Mouse (Mus musculus): ENCODE measurements around the gene Astn1. TPM values are rescaled to one million over a fixed set of nuclear protein-coding genes. Genes with fewer than 3 reads are reported as not detected.

Gene Astn1
- polyA plus RNA-seq, 1 experiment from 2014 or later: 4.2 TPM

- Histone ChIP-seq H3K27me3 (no peaks in the 10 kb centered on the region), H3K27ac (no peak overlapping the region), H3K4me1 (replicated peaks) (peaks cover 2% of the 10 kb centered on the region; the same call in 1 of the 2 replicates), H3K36me3 (no peaks in the 10 kb centered on the region), H3K4me2 (no peak overlapping the region), H3K4me3 (replicated peaks) (no peak overlapping the region), H3K9me3 (no peaks in the 10 kb centered on the region), H3K9ac (replicated peaks) (no peak overlapping the region)
- 68% methylated on average over 8 of the region's 8 CpGs for WGBS
- no peak for ATAC-seq (ENCODE audit: insufficient number of reproducible peaks, insufficient read depth, low FRiP score, low TSS enrichment, low read depth)
These were observed 59.4 kb downstream of the Astn1 start for GRCm38 (mm10) chr1:158421451-158421850.

DNA sequence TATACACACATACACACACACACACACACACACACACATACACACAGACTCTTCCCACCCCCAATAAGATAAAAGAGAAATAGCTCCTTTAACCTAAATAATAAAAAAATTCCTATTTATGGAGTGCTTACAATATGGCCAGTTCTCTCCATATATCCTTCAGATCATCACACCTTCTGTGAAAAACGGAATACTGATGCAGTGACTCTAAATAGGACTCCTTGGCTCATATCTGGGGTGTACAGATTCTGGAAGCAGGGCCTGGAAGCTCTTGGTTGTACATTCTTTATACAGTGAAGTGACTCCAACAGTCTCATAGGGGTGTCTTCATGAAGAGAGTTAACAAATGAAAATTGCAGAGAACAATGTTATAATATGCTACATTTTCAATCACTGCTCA is 60.7 kb downstream of the Astn1 start:
- H3K36me3 ChIP-seq: no peaks in the 10 kb centered on the region
- H3K27me3 ChIP-seq: no peaks in the 10 kb centered on the region
- H3K27ac ChIP-seq: no peak overlapping the region
- peaks cover 2% of the 10 kb centered on the region; the same call in 1 of the 2 replicates for H3K4me1 ChIP-seq (replicated peaks)
- ATAC-seq (ENCODE audit: insufficient number of reproducible peaks, insufficient read depth, low FRiP score, low TSS enrichment, low read depth): no peak
- 74% methylated on average over 1 of the region's 1 CpGs for WGBS
- no peak overlapping the region for H3K4me3 ChIP-seq (replicated peaks)
- no peaks in the 10 kb centered on the region for H3K9me3 ChIP-seq
- no peak overlapping the region for H3K4me2 ChIP-seq
- H3K9ac ChIP-seq (replicated peaks): no peak overlapping the region

- Histone ChIP-seq H3K4me3 (replicated peaks) (no peak overlapping the region), H3K9ac (replicated peaks) (no peak overlapping the region), H3K9me3 (no peaks in the 10 kb centered on the region), H3K4me2 (no peak overlapping the region), H3K4me1 (replicated peaks) (peaks cover 18% of the 10 kb centered on the region; the same call in 1 of the 2 replicates), H3K27ac (no peak overlapping the region), H3K36me3 (no peaks in the 10 kb centered on the region), H3K27me3 (peaks cover 60% of the 10 kb centered on the region)
- ATAC-seq (ENCODE audit: insufficient number of reproducible peaks, insufficient read depth, low FRiP score, low TSS enrichment, low read depth): no peak
- WGBS: 87% methylated on average over 1 of the region's 1 CpGs
These were observed 84.0 kb downstream of the Astn1 start for GRCm38 (mm10) chr1:158446071-158446470.

DNA sequence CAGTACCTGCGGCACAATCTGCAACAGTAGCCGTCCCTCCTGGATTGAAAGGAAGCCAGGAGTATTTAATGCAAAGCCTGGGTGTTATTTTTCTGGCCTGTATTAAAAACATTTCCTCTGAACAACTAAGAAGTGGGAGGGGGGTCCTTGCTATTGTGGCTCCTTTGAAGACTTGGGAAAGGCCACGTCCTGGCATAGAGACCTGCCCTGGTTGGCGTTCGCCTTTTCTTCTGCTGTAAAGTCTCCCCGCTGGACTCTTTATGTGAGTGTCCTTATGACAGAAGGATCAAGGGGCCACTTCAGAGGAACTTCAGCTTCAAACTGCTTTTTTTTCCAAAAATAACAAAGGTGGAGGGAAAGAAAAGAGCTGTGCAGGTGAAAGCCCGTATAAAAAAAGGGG is 85.9 kb downstream of the Astn1 start:
- no peak overlapping the region for H3K27ac ChIP-seq
- ATAC-seq (ENCODE audit: insufficient number of reproducible peaks, insufficient read depth, low FRiP score, low TSS enrichment, low read depth): no peak; the same call in 1 of the 2 replicates
- H3K4me2 ChIP-seq: no peak overlapping the region
- peaks cover 51% of the 10 kb centered on the region for H3K27me3 ChIP-seq
- peaks cover 10% of the 10 kb centered on the region; the same call in 1 of the 2 replicates for H3K4me1 ChIP-seq (replicated peaks)
- H3K9me3 ChIP-seq: no peaks in the 10 kb centered on the region
- H3K36me3 ChIP-seq: no peaks in the 10 kb centered on the region
- H3K4me3 ChIP-seq (replicated peaks): no peak overlapping the region
- 47% methylated on average over 7 of the region's 7 CpGs for WGBS
- no peak overlapping the region for H3K9ac ChIP-seq (replicated peaks)

- Histone ChIP-seq H3K4me2 (no peak overlapping the region), H3K27ac (no peak overlapping the region), H3K9me3 (no peaks in the 10 kb centered on the region), H3K27me3 (peaks cover 21% of the 10 kb centered on the region), H3K4me1 (replicated peaks) (peaks cover 6% of the 10 kb centered on the region; the same call in 1 of the 2 replicates), H3K4me3 (replicated peaks) (no peak overlapping the region), H3K9ac (replicated peaks) (no peak overlapping the region), H3K36me3 (no peaks in the 10 kb centered on the region)
- ATAC-seq (ENCODE audit: insufficient number of reproducible peaks, insufficient read depth, low FRiP score, low TSS enrichment, low read depth): peak; percentile 42; the same call in 1 of the 2 replicates
These were observed 90.6 kb downstream of the Astn1 start for GRCm38 (mm10) chr1:158452675-158453074.

DNA sequence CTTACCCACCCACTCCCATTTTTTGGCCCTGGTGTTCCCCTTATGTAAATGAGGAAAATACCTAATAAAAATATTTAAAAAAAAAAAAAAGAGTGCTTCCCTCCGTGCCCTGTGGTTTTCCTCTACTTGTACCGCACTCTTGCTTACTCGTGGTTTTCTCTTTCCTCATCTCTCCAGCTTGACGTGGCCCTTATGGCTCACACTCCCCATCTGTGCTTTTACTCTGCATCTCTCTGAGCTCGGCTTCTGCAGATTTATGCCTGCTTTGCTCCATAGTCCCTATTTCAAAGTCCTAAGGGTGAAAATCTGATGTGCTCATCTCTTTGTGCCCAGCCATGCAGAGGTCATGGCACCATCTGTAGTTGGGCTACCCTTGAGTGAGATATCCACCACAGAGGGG is 91.5 kb downstream of the Astn1 start:
- 91% methylated on average over 5 of the region's 5 CpGs for WGBS
- Histone ChIP-seq H3K27ac (no peak overlapping the region), H3K4me1 (replicated peaks) (no peaks in the 10 kb centered on the region), H3K4me3 (replicated peaks) (no peak overlapping the region), H3K4me2 (no peak overlapping the region), H3K9ac (replicated peaks) (no peak overlapping the region), H3K27me3 (peaks cover 13% of the 10 kb centered on the region), H3K9me3 (no peaks in the 10 kb centered on the region), H3K36me3 (no peaks in the 10 kb centered on the region)
- no peak for ATAC-seq (ENCODE audit: insufficient number of reproducible peaks, insufficient read depth, low FRiP score, low TSS enrichment, low read depth)

DNA sequence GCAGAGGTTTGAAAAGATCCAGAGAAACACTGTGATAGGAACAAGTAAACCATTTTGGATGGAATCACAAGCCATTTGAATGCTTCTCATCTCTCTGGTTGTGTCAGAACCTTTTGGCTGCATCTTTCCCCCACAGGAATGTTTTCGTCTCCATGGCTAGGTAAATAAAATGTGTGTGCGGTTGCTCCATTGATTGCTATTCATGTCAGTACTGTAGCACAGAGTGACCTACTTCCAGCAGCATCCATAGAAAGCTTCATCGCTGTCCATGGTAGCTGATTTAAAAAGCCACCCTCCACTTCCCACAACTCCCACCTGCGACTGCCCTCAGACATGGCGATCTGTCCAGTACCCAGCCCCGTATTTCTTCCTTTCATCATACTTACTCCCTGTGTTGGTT is 101.9 kb downstream of the Astn1 start:
- Histone ChIP-seq H3K4me3 (replicated peaks) (no peak overlapping the region), H3K4me2 (no peak overlapping the region), H3K9me3 (no peaks in the 10 kb centered on the region), H3K27me3 (no peaks in the 10 kb centered on the region), H3K27ac (no peak overlapping the region), H3K36me3 (no peaks in the 10 kb centered on the region), H3K4me1 (replicated peaks) (no peaks in the 10 kb centered on the region), H3K9ac (replicated peaks) (no peak overlapping the region)
- 64% methylated on average over 6 of the region's 6 CpGs for WGBS
- no peak for ATAC-seq (ENCODE audit: insufficient number of reproducible peaks, insufficient read depth, low FRiP score, low TSS enrichment, low read depth)

- no peak for ATAC-seq (ENCODE audit: insufficient number of reproducible peaks, insufficient read depth, low FRiP score, low TSS enrichment, low read depth)
- no peak overlapping the region for H3K9ac ChIP-seq (replicated peaks)
- H3K9me3 ChIP-seq: no peaks in the 10 kb centered on the region
- H3K4me1 ChIP-seq (replicated peaks): no peaks in the 10 kb centered on the region
- H3K4me3 ChIP-seq (replicated peaks): no peak overlapping the region
- H3K4me2 ChIP-seq: no peak overlapping the region
- H3K36me3 ChIP-seq: no peaks in the 10 kb centered on the region
- 51% methylated on average over 6 of the region's 6 CpGs for WGBS
- no peaks in the 10 kb centered on the region for H3K27me3 ChIP-seq
- no peak overlapping the region for H3K27ac ChIP-seq
These were observed 103.2 kb downstream of the Astn1 start for GRCm38 (mm10) chr1:158465286-158465685.

DNA sequence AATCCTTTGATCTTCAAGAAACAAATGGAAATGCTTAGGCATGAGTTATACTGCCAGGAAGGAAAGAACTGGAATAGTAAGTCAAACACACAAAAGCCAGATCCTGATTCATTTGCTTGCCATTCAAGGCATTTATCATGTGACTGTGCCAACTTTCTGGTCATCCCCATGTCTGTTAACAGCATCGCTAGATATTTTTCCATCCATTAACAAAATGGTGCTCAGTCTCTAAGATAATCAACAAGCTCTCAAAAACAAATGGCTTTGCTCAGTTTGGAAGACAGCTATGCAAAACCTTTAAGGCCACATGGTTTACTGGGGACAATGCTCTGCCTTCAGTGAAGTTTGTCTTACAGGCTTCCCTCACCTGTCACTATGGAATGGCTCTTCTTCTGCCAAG is 115.8 kb downstream of the Astn1 start:
- H3K4me1 ChIP-seq (replicated peaks): no peaks in the 10 kb centered on the region
- H3K9me3 ChIP-seq: no peaks in the 10 kb centered on the region
- ATAC-seq (ENCODE audit: insufficient number of reproducible peaks, insufficient read depth, low FRiP score, low TSS enrichment, low read depth): no peak
- no peak overlapping the region for H3K4me2 ChIP-seq
- H3K27me3 ChIP-seq: no peaks in the 10 kb centered on the region
- no peak overlapping the region for H3K27ac ChIP-seq
- WGBS: 98% methylated on average over 1 of the region's 1 CpGs
- H3K36me3 ChIP-seq: no peaks in the 10 kb centered on the region
- no peak overlapping the region for H3K4me3 ChIP-seq (replicated peaks)
- H3K9ac ChIP-seq (replicated peaks): no peak overlapping the region

GRCm38 (mm10) chr1:158480285-158480684 is 118.2 kb downstream of the Astn1 start:
- no peaks in the 10 kb centered on the region for H3K4me1 ChIP-seq (replicated peaks)
- no peak for ATAC-seq (ENCODE audit: insufficient number of reproducible peaks, insufficient read depth, low FRiP score, low TSS enrichment, low read depth)
- H3K27ac ChIP-seq: no peak overlapping the region
- no peaks in the 10 kb centered on the region for H3K36me3 ChIP-seq
- WGBS: 82% methylated on average over 6 of the region's 6 CpGs
- no peaks in the 10 kb centered on the region for H3K27me3 ChIP-seq
- no peaks in the 10 kb centered on the region for H3K9me3 ChIP-seq
- H3K4me3 ChIP-seq (replicated peaks): no peak overlapping the region
- H3K9ac ChIP-seq (replicated peaks): no peak overlapping the region
- H3K4me2 ChIP-seq: no peak overlapping the region

DNA sequence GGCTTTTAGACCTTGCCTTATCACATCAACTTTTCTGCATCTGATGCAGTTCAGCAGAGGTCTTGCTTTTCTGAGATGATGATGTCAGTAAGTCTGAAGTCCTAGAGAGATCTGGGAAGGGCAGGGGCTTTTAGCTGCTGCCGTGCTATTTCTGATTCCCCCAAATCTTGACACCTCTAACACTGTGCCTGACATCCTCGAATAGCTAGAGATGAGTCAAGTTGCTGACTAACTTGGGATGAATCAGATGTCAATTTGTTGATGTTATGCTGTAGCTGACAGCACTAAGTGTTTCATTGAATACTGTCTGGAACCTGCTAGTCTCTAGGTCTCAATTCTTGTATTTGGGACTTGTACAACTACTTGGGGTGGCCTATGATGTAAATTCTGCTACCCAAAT is 121.7 kb downstream of the Astn1 start:
- Histone ChIP-seq H3K9me3 (no peaks in the 10 kb centered on the region), H3K36me3 (no peaks in the 10 kb centered on the region), H3K27me3 (no peaks in the 10 kb centered on the region), H3K4me1 (replicated peaks) (no peaks in the 10 kb centered on the region), H3K4me3 (replicated peaks) (no peak overlapping the region), H3K9ac (replicated peaks) (no peak overlapping the region), H3K4me2 (no peak overlapping the region), H3K27ac (no peak overlapping the region)
- WGBS: 71% methylated on average over 2 of the region's 2 CpGs
- no peak for ATAC-seq (ENCODE audit: insufficient number of reproducible peaks, insufficient read depth, low FRiP score, low TSS enrichment, low read depth)

GRCm38 (mm10) chr1:158489521-158490021 is 127.5 kb downstream of the Astn1 start:
- Histone ChIP-seq H3K4me3 (replicated peaks) (no peak overlapping the region), H3K27ac (no peak overlapping the region), H3K9me3 (no peaks in the 10 kb centered on the region), H3K36me3 (no peaks in the 10 kb centered on the region), H3K4me2 (no peak overlapping the region), H3K27me3 (no peaks in the 10 kb centered on the region), H3K9ac (replicated peaks) (no peak overlapping the region), H3K4me1 (replicated peaks) (no peaks in the 10 kb centered on the region)
- WGBS: 54% methylated on average over 4 of the region's 4 CpGs
- no peak for ATAC-seq (ENCODE audit: insufficient number of reproducible peaks, insufficient read depth, low FRiP score, low TSS enrichment, low read depth)
